Mouse (Mus musculus): ENCODE measurements around the gene Wrap53.
"Not testable (repeated sequence)": the region's sequence is repeated elsewhere in the genome, so short reads cannot be mapped to it uniquely, and the experiment has no call there.

DNA sequence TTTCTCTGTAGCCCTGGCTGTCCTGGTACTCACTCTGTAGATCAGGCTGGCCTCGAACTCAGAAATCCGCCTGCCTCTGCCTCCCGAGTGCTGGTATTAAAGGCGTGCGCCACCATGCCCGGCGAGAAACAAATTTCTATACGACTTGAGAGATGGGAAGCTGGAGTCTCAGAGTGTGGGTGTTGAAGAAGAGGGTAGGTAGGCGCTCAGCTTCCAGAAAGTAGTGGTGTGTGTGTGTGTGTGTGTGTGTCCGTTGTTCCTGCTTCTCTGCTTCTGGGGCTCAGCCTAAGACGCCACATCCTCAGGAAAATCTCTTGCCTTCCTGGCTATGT lies 34.2 kb upstream of the Wrap53 start:
- TF ChIP-seq CTCF, POLR2A (IDR thresholded peaks at IDR 0.05; ENCODE audit: insufficient read depth, low read depth, low read length): not testable (repeated sequence)
